Mouse (Mus musculus): ENCODE results near the gene Heatr1. TPM values are rescaled to one million over a fixed set of nuclear protein-coding genes. Genes with fewer than 3 reads are reported as not detected.
"Not testable (repeated sequence)": the region's sequence is repeated elsewhere in the genome, so short reads cannot be mapped to it uniquely, and the experiment has no call there.

Gene Heatr1
- polyA plus RNA-seq, 1 experiment, result 66.3 TPM

DNA sequence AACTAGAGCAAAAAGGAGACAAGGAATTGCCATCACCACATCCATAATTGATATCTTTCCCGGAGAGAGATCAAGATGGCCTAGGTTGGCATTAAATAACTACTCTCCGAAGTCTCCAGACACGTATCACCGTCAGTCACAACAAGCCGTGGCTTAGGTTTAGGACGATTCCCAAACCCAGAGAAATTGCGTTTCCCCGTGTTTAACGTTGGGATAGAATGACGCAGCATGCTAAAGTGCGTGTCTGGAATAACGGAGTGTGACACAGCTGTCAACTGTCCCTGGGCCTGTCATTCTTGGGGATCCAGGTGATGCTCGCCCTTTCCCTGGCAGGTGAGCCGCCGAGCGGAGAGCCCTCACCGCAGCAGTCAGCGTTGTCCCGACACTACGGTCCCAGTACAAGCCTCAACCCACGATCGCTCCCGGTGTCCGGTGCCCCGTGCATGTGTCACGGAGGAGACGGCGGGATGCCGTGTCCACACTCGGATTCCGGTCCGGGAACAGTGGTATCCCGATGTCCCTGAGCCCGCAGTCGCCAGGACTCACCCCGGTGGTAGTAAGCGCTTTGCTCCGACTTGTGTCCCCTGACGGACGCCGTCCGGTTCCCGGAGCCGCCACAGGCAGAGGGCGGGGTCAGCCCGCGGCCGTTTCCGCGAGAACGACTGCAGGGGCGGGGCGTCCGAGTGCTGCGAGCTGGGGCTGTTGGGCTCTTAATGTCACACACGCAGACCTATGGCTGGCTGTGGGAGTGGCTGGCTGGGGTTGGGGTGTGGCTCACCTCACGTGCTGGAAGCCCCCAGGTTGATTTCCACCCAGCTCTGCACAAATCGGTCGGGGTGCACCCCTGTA, 66.3 kb downstream of the Heatr1 start:
- peak; percentile 94 for DNase-seq
- TF ChIP-seq POLR2A (IDR thresholded peaks at IDR 0.05; ENCODE audit: control insufficient read depth, extremely low read depth, insufficient read depth, low read length, poor library complexity) (no peak), CTCF (IDR thresholded peaks at IDR 0.05; ENCODE audit: borderline replicate concordance, control insufficient read depth, extremely low read depth, insufficient read depth, low read length, poor library complexity) (no peak)
- 0 out of 2 replicates have a peak, but pooled peaks cover 8% of the 10 kb centered on the region for H3K4me1 ChIP-seq (replicated peaks; ENCODE audit: control insufficient read depth, insufficient read depth, low read length)
- peak overlapping the region; percentile 21; the same call in 1 of the 2 replicates for H3K27ac ChIP-seq (ENCODE audit: control insufficient read depth, insufficient read depth, low read length)
- 0 out of 2 replicates have a peak, but pooled peaks cover 4% of the 10 kb centered on the region for H3K36me3 ChIP-seq (ENCODE audit: control insufficient read depth, insufficient read depth, low read length)
- under 1% methylated on average over 59 of the region's 59 CpGs for WGBS
- H3K4me3 ChIP-seq (ENCODE audit: control insufficient read depth, insufficient read depth, low read length), result peak overlapping the region; percentile 90
- no peaks in the 10 kb centered on the region for H3K27me3 ChIP-seq (ENCODE audit: control insufficient read depth, insufficient read depth, low read length)

GRCm38 (mm10) chr13:12461730-12462119, 66.9 kb downstream of the Heatr1 start:
- no peak for TF ChIP-seq POLR2A (IDR thresholded peaks at IDR 0.05; ENCODE audit: control insufficient read depth, extremely low read depth, insufficient read depth, low read length, poor library complexity)
- no peak for TF ChIP-seq CTCF (IDR thresholded peaks at IDR 0.05; ENCODE audit: borderline replicate concordance, control insufficient read depth, extremely low read depth, insufficient read depth, low read length, poor library complexity)
- H3K36me3 ChIP-seq (ENCODE audit: control insufficient read depth, insufficient read depth, low read length), result 0 out of 2 replicates have a peak, but pooled peaks cover 4% of the 10 kb centered on the region
- 9% methylated on average over 7 of the region's 7 CpGs for WGBS
- H3K27ac ChIP-seq (ENCODE audit: control insufficient read depth, insufficient read depth, low read length), result no peak overlapping the region
- no peak for DNase-seq
- no peaks in the 10 kb centered on the region for H3K27me3 ChIP-seq (ENCODE audit: control insufficient read depth, insufficient read depth, low read length)
- 0 out of 2 replicates have a peak, but pooled peaks cover 8% of the 10 kb centered on the region for H3K4me1 ChIP-seq (replicated peaks; ENCODE audit: control insufficient read depth, insufficient read depth, low read length)
- peak overlapping the region; percentile 90 for H3K4me3 ChIP-seq (ENCODE audit: control insufficient read depth, insufficient read depth, low read length)

DNA sequence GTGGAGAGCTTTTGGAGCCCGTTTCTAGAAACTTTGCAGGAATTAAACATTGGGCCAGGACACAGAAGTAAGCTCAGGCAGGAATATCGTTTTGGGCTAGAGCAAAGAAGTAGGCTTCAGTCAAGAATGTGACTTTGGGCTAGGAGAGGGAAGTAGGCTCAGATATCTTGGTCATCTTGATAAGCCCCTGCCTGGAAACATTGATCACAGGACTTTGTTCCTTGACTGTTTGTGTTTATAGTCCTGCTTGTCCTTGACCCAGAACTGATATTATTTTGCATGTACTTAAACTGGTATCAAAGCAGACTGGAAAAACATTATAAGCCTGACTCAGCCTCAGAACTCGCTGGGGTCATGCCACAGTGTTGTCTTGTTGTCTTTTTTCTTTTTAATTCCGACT, 67.8 kb downstream of the Heatr1 start:
- no peaks in the 10 kb centered on the region for H3K36me3 ChIP-seq (ENCODE audit: control insufficient read depth, insufficient read depth, low read length)
- no peak overlapping the region for H3K4me3 ChIP-seq (ENCODE audit: control insufficient read depth, insufficient read depth, low read length)
- no peak overlapping the region for H3K27ac ChIP-seq (ENCODE audit: control insufficient read depth, insufficient read depth, low read length)
- 0 out of 2 replicates have a peak, but pooled peaks cover 8% of the 10 kb centered on the region for H3K4me1 ChIP-seq (replicated peaks; ENCODE audit: control insufficient read depth, insufficient read depth, low read length)
- no peaks in the 10 kb centered on the region for H3K27me3 ChIP-seq (ENCODE audit: control insufficient read depth, insufficient read depth, low read length)
- no peak for DNase-seq
- WGBS, result 90% methylated on average over 4 of the region's 4 CpGs
- TF ChIP-seq POLR2A (IDR thresholded peaks at IDR 0.05; ENCODE audit: control insufficient read depth, extremely low read depth, insufficient read depth, low read length, poor library complexity) (no peak), CTCF (IDR thresholded peaks at IDR 0.05; ENCODE audit: borderline replicate concordance, control insufficient read depth, extremely low read depth, insufficient read depth, low read length, poor library complexity) (no peak)

GRCm38 (mm10) chr13:12464159-12464558, 69.3 kb downstream of the Heatr1 start:
- not testable (repeated sequence) for H3K4me3 ChIP-seq (ENCODE audit: control insufficient read depth, insufficient read depth, low read length); H3K27ac ChIP-seq (ENCODE audit: control insufficient read depth, insufficient read depth, low read length); DNase-seq; H3K4me1 ChIP-seq (replicated peaks; ENCODE audit: control insufficient read depth, insufficient read depth, low read length); H3K36me3 ChIP-seq (ENCODE audit: control insufficient read depth, insufficient read depth, low read length); H3K27me3 ChIP-seq (ENCODE audit: control insufficient read depth, insufficient read depth, low read length)
- WGBS, result 84% methylated on average over 6 of the region's 6 CpGs

GRCm38 (mm10) chr13:12464844-12465243, 70.0 kb downstream of the Heatr1 start, which contains the start of gene Lgals8:
TSS of gene Lgals8 (minus strand) at chr13:12464944.
- H3K4me1 ChIP-seq (replicated peaks; ENCODE audit: control insufficient read depth, insufficient read depth, low read length), result 0 out of 2 replicates have a peak, but pooled peaks cover 6% of the 10 kb centered on the region
- DNase-seq, result no peak
- H3K36me3 ChIP-seq (ENCODE audit: control insufficient read depth, insufficient read depth, low read length), result no peaks in the 10 kb centered on the region
- TF ChIP-seq POLR2A (IDR thresholded peaks at IDR 0.05; ENCODE audit: control insufficient read depth, extremely low read depth, insufficient read depth, low read length, poor library complexity) (no peak), CTCF (IDR thresholded peaks at IDR 0.05; ENCODE audit: borderline replicate concordance, control insufficient read depth, extremely low read depth, insufficient read depth, low read length, poor library complexity) (no peak)
- no peak within 1 kb of the TSS for H3K4me3 ChIP-seq (ENCODE audit: control insufficient read depth, insufficient read depth, low read length)
- H3K27ac ChIP-seq (ENCODE audit: control insufficient read depth, insufficient read depth, low read length), result no peak within 1 kb of the TSS
- no peaks in the 10 kb centered on the region for H3K27me3 ChIP-seq (ENCODE audit: control insufficient read depth, insufficient read depth, low read length)
- WGBS, result 84% methylated on average over 1 of the region's 1 CpGs

- no peak for DNase-seq
- Histone ChIP-seq H3K4me3 (ENCODE audit: control insufficient read depth, insufficient read depth, low read length) (no peak overlapping the region), H3K36me3 (ENCODE audit: control insufficient read depth, insufficient read depth, low read length) (no peaks in the 10 kb centered on the region), H3K27ac (ENCODE audit: control insufficient read depth, insufficient read depth, low read length) (no peak overlapping the region), H3K4me1 (replicated peaks; ENCODE audit: control insufficient read depth, insufficient read depth, low read length) (no peaks in the 10 kb centered on the region), H3K27me3 (ENCODE audit: control insufficient read depth, insufficient read depth, low read length) (no peaks in the 10 kb centered on the region)
- WGBS, result 81% methylated on average over 1 of the region's 1 CpGs
- TF ChIP-seq POLR2A (IDR thresholded peaks at IDR 0.05; ENCODE audit: control insufficient read depth, extremely low read depth, insufficient read depth, low read length, poor library complexity) (no peak), CTCF (IDR thresholded peaks at IDR 0.05; ENCODE audit: borderline replicate concordance, control insufficient read depth, extremely low read depth, insufficient read depth, low read length, poor library complexity) (no peak)
Observed at GRCm38 (mm10) chr13:12468488-12468887, 73.7 kb downstream of the Heatr1 start.

Data from thymus, adult 2 months (tissue).